Mouse (Mus musculus) gastrocnemius, postnatal 25 days (tissue): Measurements from ENCODE around the gene St14. TPM values are rescaled to one million over a fixed set of nuclear protein-coding genes. Genes with fewer than 3 reads are reported as not detected.

ENCODE experiments used
- DNase-seq: peaks from one replicate; pipeline ENCODE4 v3.0.0; 2022
- total RNA-seq, 2 experiments: library from RNA; stranded (reverse); gene quantifications; 1 replicate in 1 of 2; 2 replicates in 1 of 2; pipeline ENCODE4 v1.2.3; 2021

The St14 gene
- total RNA-seq, 2 experiments from 2014 or later = 0.20 to 0.27 TPM

- DNase-seq = no peak
These were observed 9.1 kb downstream of the St14 start for GRCm38 (mm10) chr9:31122464-31123030.

GRCm38 (mm10) chr9:31120533-31120915 is 11.1 kb downstream of the St14 start:
- no peak for DNase-seq

DNA sequence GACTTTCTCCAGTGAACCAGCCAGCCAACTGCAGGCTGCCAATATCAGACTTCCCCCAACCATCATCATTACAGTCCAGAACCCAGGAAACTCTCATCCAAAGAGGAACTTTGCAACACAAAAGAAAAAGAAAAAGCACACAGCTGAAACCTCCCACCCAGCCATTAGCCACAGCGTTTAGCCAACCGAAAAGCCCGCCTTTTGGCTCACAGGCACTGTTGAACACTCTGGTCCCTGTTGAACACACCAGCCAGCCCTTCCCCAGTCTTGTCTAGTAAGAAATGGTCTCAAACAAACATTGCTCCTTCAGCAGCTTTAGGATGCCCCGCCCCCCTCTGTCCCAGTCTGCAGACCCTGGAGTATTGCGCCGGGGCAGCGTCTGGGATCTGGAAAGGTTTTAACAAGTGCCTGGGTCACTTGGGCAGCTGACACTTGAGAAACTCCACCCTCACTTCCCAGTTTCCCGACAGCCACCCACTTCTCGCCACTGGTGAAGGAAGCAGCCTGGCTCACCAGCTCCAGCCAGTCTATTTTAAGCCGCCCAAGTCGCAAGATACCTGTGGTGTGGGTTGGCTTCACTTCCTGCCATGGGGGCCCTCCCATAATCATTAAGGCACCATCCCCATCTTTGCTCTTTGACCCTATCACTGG is 11.6 kb downstream of the St14 start:
- DNase-seq = no peak

- no peak for DNase-seq
These were observed 12.2 kb downstream of the St14 start for GRCm38 (mm10) chr9:31119405-31119804.

- no peak for DNase-seq
These were observed 12.9 kb downstream of the St14 start for GRCm38 (mm10) chr9:31118520-31119298.

DNA sequence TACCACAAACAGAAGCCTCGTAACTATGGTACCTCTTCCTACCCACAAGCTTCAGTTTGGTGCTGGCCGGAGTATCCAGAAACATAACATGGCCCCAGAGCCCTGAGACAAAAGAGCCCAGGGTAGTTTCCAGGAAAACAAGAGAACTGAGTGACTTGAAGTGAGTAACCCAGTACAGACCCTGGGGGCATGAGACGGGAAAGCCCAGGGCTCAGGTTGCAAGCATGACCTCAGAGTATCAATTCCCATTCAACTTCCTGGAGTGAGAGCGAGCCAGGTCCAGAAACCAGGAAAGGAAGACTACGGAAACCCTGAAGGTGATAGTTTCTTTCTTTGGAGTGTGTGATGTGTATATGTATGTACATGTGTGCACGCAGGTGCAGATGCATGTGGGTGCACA is 14.2 kb downstream of the St14 start:
- DNase-seq = no peak

DNA sequence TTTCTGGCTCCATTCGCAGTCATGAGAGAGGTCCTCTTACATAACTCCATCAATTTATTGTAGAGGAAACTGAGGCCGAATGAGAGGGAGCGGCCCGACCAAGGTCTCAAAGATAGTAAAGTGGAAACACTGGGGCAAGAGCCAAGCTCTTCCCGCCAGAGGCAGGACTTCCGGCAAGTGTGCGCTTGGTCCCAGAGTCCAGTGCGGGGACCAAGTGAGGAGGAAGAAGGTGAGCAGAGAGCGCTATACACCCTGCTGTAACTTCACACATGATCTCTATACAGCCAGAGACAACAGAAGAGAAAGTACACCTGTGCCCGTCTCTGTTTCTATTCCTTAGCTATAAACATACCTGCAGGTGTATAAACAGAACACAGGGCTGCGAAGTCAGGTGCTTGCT is 14.6 kb downstream of the St14 start:
- DNase-seq = no peak

DNA sequence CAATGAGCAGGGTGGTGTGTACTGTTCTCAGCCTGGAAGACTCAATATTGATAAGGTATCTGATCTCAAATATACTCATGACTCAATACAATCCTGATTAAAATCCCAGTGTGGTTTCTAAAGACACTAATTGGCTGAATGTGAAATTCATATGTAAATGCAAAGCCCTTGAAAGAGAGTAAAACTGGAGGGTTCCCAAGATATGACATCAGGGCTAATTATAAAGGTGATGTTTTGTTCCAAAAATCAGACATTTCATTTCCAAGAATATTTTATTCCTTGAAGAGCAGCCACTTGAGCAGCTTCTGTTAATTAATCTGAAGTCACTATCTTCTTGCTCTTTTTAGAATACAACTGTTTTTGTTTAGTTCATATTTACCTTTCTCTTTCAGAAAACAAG is 16.1 kb downstream of the St14 start:
- DNase-seq = no peak

- DNase-seq = no peak
These were observed 23.2 kb downstream of the St14 start for GRCm38 (mm10) chr9:31108464-31108863.

- no peak for DNase-seq
These were observed 33.5 kb downstream of the St14 start for GRCm38 (mm10) chr9:31098118-31098517.

GRCm38 (mm10) chr9:31097088-31098082 is 34.3 kb downstream of the St14 start:
- no peak for DNase-seq

DNA sequence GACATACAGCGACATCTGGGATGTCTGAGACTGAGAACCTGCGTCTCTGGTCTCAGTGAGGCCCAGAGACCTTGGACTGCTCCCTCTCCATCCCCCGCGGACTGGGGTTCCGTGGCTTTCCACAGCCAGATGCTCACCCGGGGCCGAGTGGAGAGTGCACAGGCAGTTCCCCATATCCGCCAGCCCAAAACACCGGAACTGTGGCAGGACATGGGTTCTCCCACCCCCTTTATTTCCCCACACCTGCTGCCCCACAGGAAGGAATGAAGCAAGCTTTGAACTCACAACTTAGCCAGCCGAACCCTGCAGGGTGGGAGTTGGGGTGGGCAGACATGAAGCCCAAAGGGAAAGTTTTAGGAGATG is 38.8 kb downstream of the St14 start:
- no peak for DNase-seq

DNA sequence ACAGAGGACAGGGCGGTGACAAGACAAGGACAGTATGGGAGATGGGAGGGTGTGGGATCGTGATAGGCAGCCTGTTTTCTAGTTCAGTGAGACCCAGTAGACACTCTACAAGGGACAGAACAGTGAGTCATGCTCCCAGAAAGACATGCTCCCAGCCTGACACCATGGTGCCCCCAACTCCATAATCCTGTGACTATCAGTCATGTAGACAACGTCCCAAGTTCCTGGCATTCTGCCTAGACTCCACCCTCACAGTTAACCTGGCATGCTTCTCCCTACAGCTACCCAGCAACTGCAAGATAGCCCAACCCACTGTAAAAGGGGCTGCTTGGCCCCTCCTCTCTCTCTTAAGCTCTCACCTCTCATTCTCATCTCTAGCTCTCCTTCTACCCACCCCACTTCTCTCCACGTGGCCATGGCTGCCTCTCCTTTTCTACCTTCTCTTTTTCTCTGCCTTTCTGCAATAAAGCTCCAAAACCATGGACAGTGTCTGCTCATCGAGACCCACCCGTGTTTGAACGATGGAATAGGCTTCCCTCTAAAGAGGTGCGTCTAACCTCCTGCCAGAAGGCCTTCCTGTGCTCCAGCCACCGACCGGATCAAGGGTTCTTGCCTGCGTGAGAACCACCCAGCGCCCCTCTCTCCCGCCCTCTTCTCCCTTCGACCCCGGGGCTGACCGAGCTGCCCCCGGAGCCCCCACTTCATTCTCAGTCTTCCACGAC is 39.4 kb downstream of the St14 start:
- DNase-seq = no peak

GRCm38 (mm10) chr9:31091162-31091581 is 40.5 kb downstream of the St14 start:
- DNase-seq = no peak

DNA sequence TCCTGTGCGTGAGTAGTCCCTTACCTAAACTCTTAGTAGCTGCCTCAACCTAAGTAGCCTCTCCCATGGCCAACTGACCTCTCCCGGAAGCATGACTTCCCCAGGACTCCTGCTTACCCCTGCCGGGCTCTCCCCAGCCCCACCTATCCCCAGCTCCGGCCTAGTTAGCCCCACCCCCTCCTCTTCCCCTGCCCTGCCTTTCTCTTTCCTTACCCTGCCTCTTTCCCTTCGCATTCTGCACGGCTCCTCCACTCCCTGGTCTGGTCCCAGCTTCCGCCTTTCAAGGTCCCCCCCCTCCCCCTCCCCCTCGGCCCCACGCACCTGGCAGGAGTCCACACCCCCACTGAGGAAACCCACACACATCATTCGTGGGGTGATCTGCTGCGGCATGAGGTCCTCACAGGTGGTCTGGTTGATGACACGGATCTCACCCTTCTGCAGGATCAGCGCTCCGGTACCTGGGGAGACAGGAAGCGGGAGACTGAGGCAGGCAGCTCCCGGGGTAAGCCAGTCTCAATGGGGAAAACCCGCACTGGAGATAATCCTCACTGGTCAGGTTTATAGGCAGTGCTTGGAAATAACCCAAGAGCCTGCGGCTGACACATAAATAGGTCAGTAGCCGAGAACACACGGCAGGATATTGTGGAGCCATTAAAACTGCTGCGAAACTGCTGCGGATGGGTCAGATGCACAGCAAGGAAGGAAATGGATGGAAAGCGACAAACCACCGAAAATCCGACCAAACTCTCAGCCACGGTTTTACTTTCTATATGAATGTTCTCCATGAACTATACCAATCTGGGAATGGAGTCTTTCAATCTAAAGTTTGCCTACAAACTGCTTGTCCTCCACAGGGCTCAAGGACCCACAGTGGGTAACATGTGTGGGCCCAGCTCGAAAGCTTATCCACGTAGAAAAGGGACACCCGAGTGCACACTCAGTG is 41.3 kb downstream of the St14 start:
- no peak for DNase-seq

- DNase-seq = no peak
These were observed 42.1 kb downstream of the St14 start for GRCm38 (mm10) chr9:31089541-31089940.

DNA sequence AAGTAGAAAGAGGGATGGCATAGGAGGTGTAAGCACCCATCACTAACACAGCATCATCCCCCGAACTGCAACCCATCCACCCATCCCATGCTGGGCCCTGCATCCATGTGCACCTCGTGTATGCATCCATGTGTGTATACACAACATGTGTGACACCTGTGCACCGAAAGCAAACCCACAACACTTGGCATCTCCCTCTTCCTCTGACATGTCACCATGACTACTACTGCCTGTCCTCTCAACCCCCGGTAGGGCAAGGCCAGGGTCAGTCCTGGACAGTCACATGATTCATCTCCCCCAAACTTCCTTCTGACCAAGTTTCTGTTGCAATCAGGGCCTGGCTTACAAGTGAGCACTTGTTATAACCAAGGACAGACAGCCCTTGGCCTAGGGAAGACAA is 42.8 kb downstream of the St14 start:
- DNase-seq = no peak

GRCm38 (mm10) chr9:31088116-31088515 is 43.5 kb downstream of the St14 start:
- no peak for DNase-seq

- no peak for DNase-seq
These were observed 44.2 kb downstream of the St14 start for GRCm38 (mm10) chr9:31087466-31087865.

GRCm38 (mm10) chr9:31086754-31087145 is 44.9 kb downstream of the St14 start:
- DNase-seq = no peak
